Mouse (Mus musculus) limb, embryonic 14.5 days (tissue): ENCODE data around the gene Cyren. TPM values are rescaled to one million over a fixed set of nuclear protein-coding genes. Genes with fewer than 3 reads are reported as not detected.
A peak's percentile ranks its signal among the peaks of the same experiment; 100 is the strongest.

Experiments used
- ATAC-seq: fragments of 200-750 bp; cut with Nextera tagmentation; 2 replicates; pipeline ENCODE4 v1.8.0; 2017; ENCODE audit warnings: low read depth, moderate number of reproducible peaks, moderate TSS enrichment; ENCODE audit not compliant: low FRiP score
- DNase-seq: peaks from one replicate; pipeline ENCODE4 v3.0.0-alpha.2; 2015; ENCODE audit warnings: low spot score
- H3K27ac ChIP-seq: fragments of 300-500 bp; sonication (generic); replicated peaks from 2 replicates; pipeline ENCODE4 v1.5.1; 2014; ENCODE audit warnings: low read depth, mild to moderate bottlenecking, low read length, moderate library complexity, mixed read lengths
- H3K27me3 ChIP-seq: fragments of 300-500 bp; sonication (generic); 2 replicates; pipeline ENCODE4 v1.6.1; 2014; ENCODE audit warnings: low read length, mixed read lengths; ENCODE audit not compliant: control insufficient read depth, insufficient read depth
- H3K36me3 ChIP-seq: fragments of 300-500 bp; sonication (generic); 2 replicates; pipeline ENCODE4 v1.6.1; 2014; ENCODE audit warnings: mild to moderate bottlenecking, low read length, moderate library complexity, mixed read lengths; ENCODE audit not compliant: control insufficient read depth, insufficient read depth
- H3K4me1 ChIP-seq: fragments of 300-500 bp; sonication (generic); 2 replicates; pipeline ENCODE4 v1.6.1; 2014; ENCODE audit warnings: antibody characterized with exemption, low read length, mixed read lengths; ENCODE audit not compliant: control insufficient read depth, insufficient read depth
- H3K4me2 ChIP-seq: fragments of 300-500 bp; sonication (generic); replicated peaks from 2 replicates; pipeline ENCODE4 v1.6.1; 2014; ENCODE audit warnings: low read depth, mild to moderate bottlenecking, low read length, moderate library complexity; ENCODE audit not compliant: severe bottlenecking
- H3K4me3 ChIP-seq: fragments of 300-500 bp; sonication (generic); replicated peaks from 2 replicates; pipeline ENCODE4 v1.5.1; 2014; ENCODE audit warnings: low read length
- H3K9ac ChIP-seq: fragments of 300-500 bp; sonication (generic); 2 replicates; pipeline ENCODE4 v1.6.1; 2014; ENCODE audit warnings: mild to moderate bottlenecking, low read depth, low read length, moderate library complexity; ENCODE audit not compliant: severe bottlenecking
- H3K9me3 ChIP-seq: fragments of 300-500 bp; sonication (generic); 2 replicates; pipeline ENCODE4 v1.6.1; 2016; ENCODE audit warnings: low read length; ENCODE audit not compliant: control insufficient read depth
- POLR2A ChIP-seq: fragments of 200-500 bp; IDR thresholded peaks from 2 replicates; pipeline ENCODE4 v1.8.0; 2012; ENCODE audit warnings: inconsistent platforms, mild to moderate bottlenecking, moderate library complexity, borderline replicate concordance; ENCODE audit not compliant: insufficient read depth, insufficient read length; ENCODE audit errors: extremely low read depth
- WGBS: fragments of 180-500 bp; shearing (Covaris S2); extraction: QIAGEN DNeasy Blood & Tissue Kit; methylation state at CpG from one replicate; pipeline ENCODE4 v1.1.7; 2014; 5-methylcytosine and 5-hydroxymethylcytosine counted together
- polyA plus RNA-seq, 2 experiments: library from polyadenylated mRNA; depleted of rRNA in 1 of 2; stranded (reverse) in 1 of 2; unstranded in 1 of 2; fragments of >200 nt; fragmentation: Nextera tagmentation in 1 of 2; extraction: Ambion mirVana in 1 of 2; gene quantifications; 2 replicates each; pipeline versions ENCODE4 v1.2.1 to v1.2.3; 2012 to 2014

Cyren gene
- polyA plus RNA-seq, 2 experiments = 12.4 to 24.2 TPM

- Histone ChIP-seq H3K4me3 (no peak overlapping the region), H3K4me2 (no peak overlapping the region), H3K27ac (no peak overlapping the region), H3K27me3 (no peaks in the 10 kb centered on the region), H3K4me1 (no peaks in the 10 kb centered on the region), H3K9me3 (no peaks in the 10 kb centered on the region), H3K9ac (no peak overlapping the region), H3K36me3 (peaks cover 62% of the 10 kb centered on the region)
- 82% methylated on average over 2 of the region's 2 CpGs for WGBS
- no peak for TF ChIP-seq POLR2A
- ATAC-seq (no peak), DNase-seq (no peak)
Measured at GRCm38 (mm10) chr6:34899127-34899526, 21.3 kb upstream of the Cyren start.

DNA sequence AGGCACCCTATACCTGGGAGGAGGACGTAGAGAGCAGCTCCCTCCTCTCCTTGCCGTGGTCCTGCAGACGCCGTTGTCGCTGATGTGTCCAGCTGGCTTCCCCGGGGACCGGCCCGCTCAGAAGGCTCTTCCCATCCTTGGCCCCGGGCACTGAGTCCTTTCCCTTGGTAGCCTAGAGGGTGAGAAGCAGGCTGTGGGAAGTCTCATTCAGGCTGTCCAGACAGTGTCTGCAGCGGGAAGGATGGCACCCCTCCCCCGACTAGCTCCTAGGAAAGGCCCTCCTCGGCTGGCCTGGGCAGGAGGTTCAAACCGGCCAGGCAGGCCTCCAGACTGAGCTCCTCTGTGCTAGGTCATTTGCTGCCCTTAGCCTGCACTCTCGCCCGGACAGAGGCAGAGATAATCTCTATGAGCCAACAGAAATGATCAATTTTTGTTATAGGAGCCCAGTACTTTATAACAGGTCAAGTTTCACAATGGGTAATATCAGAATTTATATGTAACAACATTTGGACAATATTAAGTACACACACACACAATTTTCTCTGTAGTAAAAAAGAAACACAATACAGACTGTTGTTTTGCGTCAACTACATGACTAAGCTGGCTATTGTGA is 18.4 kb upstream of the Cyren start:
- ATAC-seq (no peak), DNase-seq (no peak)
- 55% methylated on average over 15 of the region's 16 CpGs for WGBS
- Histone ChIP-seq H3K9ac (no peak overlapping the region), H3K27ac (no peak overlapping the region), H3K4me3 (no peak overlapping the region), H3K9me3 (no peaks in the 10 kb centered on the region), H3K4me2 (no peak overlapping the region), H3K4me1 (no peaks in the 10 kb centered on the region), H3K36me3 (peaks cover 65% of the 10 kb centered on the region), H3K27me3 (no peaks in the 10 kb centered on the region)
- TF ChIP-seq POLR2A = no peak

- Histone ChIP-seq H3K9me3 (no peaks in the 10 kb centered on the region), H3K4me2 (no peak overlapping the region), H3K27ac (no peak overlapping the region), H3K27me3 (no peaks in the 10 kb centered on the region), H3K4me3 (no peak overlapping the region), H3K36me3 (peaks cover 63% of the 10 kb centered on the region), H3K9ac (no peak overlapping the region), H3K4me1 (no peaks in the 10 kb centered on the region)
- ATAC-seq (no peak), DNase-seq (no peak)
- 88% methylated on average over 7 of the region's 7 CpGs for WGBS
- no peak for TF ChIP-seq POLR2A
Measured at GRCm38 (mm10) chr6:34895569-34895968, 17.7 kb upstream of the Cyren start.

- H3K9me3 ChIP-seq = no peaks in the 10 kb centered on the region
- DNase-seq = no peak
- H3K9ac ChIP-seq = no peak overlapping the region
- ATAC-seq = no peak
- no peak overlapping the region for H3K27ac ChIP-seq
- no peak overlapping the region for H3K4me3 ChIP-seq
- no peak overlapping the region for H3K4me2 ChIP-seq
- TF ChIP-seq POLR2A = no peak
- H3K27me3 ChIP-seq = no peaks in the 10 kb centered on the region
- peaks cover 79% of the 10 kb centered on the region for H3K36me3 ChIP-seq
- H3K4me1 ChIP-seq = no peaks in the 10 kb centered on the region
- WGBS = 77% methylated on average over 4 of the region's 4 CpGs
Measured at GRCm38 (mm10) chr6:34889185-34889584, 11.3 kb upstream of the Cyren start.

DNA sequence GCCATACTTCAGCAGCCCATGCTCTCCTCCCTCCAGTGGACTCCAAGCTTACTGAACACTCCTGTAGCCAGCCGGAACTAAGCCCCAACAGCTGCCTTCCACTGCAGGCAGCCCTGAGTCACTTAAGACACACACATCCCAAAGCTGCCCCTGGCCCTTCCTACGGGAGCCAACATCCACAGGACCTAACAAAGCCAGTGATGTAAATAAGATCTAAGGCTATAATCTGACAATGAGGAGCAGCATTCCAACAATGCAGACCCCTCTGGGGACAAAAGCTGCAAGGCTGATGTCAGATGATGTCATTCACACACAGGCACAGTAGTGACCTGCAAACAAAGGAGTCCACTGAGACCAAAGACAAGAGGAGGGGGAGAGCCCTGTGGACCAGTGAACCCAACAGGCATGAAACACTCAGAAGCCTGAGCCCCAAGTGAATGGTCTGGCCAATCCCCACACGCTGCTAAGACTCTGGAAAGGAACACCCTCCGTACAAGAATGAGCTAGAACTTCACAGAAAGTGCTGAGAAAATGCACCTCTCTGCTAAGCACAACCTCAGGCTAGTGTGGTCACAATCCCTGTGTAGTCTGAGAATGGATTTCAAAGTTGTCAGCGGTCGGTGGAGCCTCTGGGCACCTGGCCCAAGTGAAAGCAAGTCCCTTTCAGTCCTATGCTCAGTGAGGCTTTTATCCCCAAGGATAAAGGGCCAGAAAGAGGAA is 9.4 kb upstream of the Cyren start:
- WGBS = 73% methylated on average over 6 of the region's 6 CpGs
- Histone ChIP-seq H3K4me1 (no peaks in the 10 kb centered on the region), H3K36me3 (peaks cover 75% of the 10 kb centered on the region), H3K27me3 (no peaks in the 10 kb centered on the region), H3K9ac (no peak overlapping the region), H3K9me3 (no peaks in the 10 kb centered on the region), H3K4me2 (no peak overlapping the region), H3K27ac (no peak overlapping the region), H3K4me3 (no peak overlapping the region)
- TF ChIP-seq POLR2A = no peak
- no peak for DNase-seq
- ATAC-seq = peak; percentile 87

DNA sequence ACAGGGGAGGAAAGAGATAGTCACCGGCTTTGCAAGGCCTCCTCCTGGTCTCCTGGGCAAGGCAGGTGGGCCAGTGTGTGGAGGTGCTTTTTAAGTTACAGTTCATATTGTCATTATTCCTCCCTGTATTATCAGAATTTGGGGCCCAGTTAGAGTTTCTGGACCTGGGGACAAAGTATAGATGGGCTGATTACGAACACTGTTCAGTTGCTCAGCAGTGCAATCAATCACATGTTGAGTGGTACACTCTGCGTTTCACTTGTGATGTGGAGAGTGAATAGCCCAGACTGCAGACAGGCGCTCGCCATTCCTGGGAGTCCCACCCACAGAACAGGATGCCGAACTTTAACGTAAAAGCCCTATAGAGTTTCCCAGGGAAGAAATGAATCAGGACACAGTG is 6.9 kb upstream of the Cyren start:
- WGBS = 78% methylated on average over 7 of the region's 7 CpGs
- no peak overlapping the region for H3K9ac ChIP-seq
- H3K27me3 ChIP-seq = no peaks in the 10 kb centered on the region
- no peak overlapping the region for H3K4me3 ChIP-seq
- H3K36me3 ChIP-seq = peaks cover 82% of the 10 kb centered on the region
- H3K4me1 ChIP-seq = no peaks in the 10 kb centered on the region
- H3K27ac ChIP-seq = no peak overlapping the region
- no peak for ATAC-seq
- no peak overlapping the region for H3K4me2 ChIP-seq
- no peak for TF ChIP-seq POLR2A
- no peak for DNase-seq
- H3K9me3 ChIP-seq = no peaks in the 10 kb centered on the region
